Mouse (Mus musculus) activated CD4-positive, CD25-positive, alpha-beta regulatory T cell, adult 9 weeks (primary cell): ENCODE results near the gene Tmem268. TPM values are rescaled to one million over a fixed set of nuclear protein-coding genes. Genes with fewer than 3 reads are reported as not detected.

Source experiments
- polyA plus RNA-seq: library from polyadenylated mRNA; unstranded; fragments of 100-300 nt; shearing (Covaris generic); gene quantifications from one replicate; pipeline ENCODE4 v1.2.1, GENCODE M21; 2017

The Tmem268 gene
- polyA plus RNA-seq, result 30.0 TPM

GRCm38 (mm10) chr4:63558407-63559081 lies at the start of gene Tmem268:
TSS of gene Tmem268 (plus strand) at chr4:63558781.

GRCm38 (mm10) chr4:63544494-63545230 lies 13.9 kb upstream of the Tmem268 start, which contains the start of gene Atp6v1g1:
TSS of gene Atp6v1g1 (plus strand) at chr4:63544772.

DNA sequence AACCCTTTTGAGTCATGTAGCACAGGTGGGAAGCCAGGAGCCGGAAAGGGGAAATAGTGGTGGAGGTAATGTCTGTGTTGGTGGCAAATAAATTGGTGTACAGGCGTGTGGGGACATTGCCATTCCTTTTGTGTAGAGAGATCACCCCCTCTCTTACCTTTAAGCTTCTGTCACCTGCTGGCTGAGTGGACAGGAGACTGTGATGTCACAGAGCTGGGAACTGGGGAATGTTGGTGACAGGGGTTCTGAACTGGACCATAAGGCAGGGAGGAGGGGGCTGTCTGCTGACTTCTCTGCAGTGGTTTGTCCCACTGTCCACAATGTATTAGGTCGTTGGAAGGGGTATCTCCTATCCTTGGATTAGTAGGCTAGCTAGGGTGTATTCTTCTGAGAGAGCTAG lies 46.4 kb downstream of the Tmem268 start, which contains the start of gene Gm11213:
Gene Gm11213, minus strand, starts transcription at position 317 of the 400 bp plus-strand sequence.

DNA sequence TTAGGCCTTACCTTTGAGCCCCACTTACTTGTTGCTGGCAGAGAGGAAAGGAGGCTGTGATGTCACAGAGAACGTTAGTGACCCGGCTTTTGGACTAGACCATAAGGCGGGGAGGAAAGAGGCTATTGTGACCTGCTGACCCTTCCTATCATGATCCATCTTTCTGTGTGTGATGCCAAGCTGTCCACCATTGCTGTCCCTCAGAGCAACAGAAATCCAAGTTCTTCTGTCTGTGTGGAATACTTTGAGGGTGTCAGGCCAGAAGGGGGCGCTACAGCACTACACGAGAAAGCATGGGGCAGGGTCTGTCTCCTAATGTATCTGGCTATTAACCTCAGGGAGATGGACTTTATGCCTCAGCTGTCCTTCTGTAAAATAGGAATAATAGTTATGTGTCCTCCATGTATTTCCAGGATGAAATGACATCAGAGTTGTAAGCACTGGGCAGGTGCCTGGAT lies 63.8 kb downstream of the Tmem268 start, which contains the start of gene Tex48:
Gene Tex48, minus strand, starts transcription at position 51 of the 458 bp plus-strand sequence.

Other genes starting within 250 kb of the Tmem268 start
- not detected for gene Orm1, start 214.2 kb upstream of the Tmem268 start, polyA plus RNA-seq
- 0.61 TPM for gene Orm3, start 202.6 kb upstream of the Tmem268 start, polyA plus RNA-seq
- 0.49 TPM for gene Orm2, start 196.3 kb upstream of the Tmem268 start, polyA plus RNA-seq
- gene Akna, start 155.4 kb upstream of the Tmem268 start, polyA plus RNA-seq, result 483 TPM
- 1.1 TPM for gene Whrn, start 62.8 kb upstream of the Tmem268 start, polyA plus RNA-seq
- 149 TPM for gene Atp6v1g1, start 14.0 kb upstream of the Tmem268 start, polyA plus RNA-seq
- not detected for gene Gm11213, start 46.5 kb downstream of the Tmem268 start, polyA plus RNA-seq
- not detected for gene Tex48, start 63.6 kb downstream of the Tmem268 start, polyA plus RNA-seq
- not detected for gene Gm11214, start 104.6 kb downstream of the Tmem268 start, polyA plus RNA-seq
- 0.75 TPM for gene Tnfsf15, start 186.3 kb downstream of the Tmem268 start, polyA plus RNA-seq